Mouse (Mus musculus) bone marrow, adult 2 months (tissue): ENCODE data around the gene Atp6v0d1.

Experiments
- CTCF ChIP-seq: fragments of 200-500 bp; IDR thresholded peaks from 2 replicates; pipeline ENCODE4 v1.5.1; 2011; ENCODE audit warnings: low read length, control low read depth; ENCODE audit not compliant: control insufficient read depth, insufficient read depth
- POLR2A ChIP-seq: fragments of 200-500 bp; IDR thresholded peaks from 2 replicates; pipeline ENCODE4 v1.6.1; 2011; ENCODE audit warnings: low read depth, mild to moderate bottlenecking, control low read depth, low read length, borderline replicate concordance; ENCODE audit not compliant: control insufficient read depth

DNA sequence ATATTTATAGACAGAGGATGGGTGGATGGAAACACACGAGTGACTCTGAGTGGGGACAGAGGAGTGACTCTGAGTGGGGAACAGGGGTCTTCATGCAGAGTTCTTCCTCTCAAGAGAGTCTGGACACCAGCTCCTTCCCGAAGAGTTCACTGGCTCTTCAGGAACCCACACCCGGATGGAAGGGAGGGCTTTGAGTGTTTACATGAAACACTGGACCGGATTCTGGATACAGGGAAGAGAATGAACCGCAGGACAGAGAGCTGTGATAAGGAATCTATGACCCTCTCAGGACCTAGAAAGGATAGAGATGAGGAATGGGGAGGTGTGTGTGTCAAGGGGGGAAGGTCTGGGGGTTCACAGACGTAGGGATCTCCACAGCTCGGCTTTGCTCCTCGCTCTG is 48.5 kb downstream of the Atp6v0d1 start:
- TF ChIP-seq CTCF (no peak), POLR2A (no peak)
